Mouse (Mus musculus): ENCODE data around the gene Rhpn2.

GRCm38 (mm10) chr7:35349022-35349421 lies 15.1 kb downstream of the Rhpn2 start:
- no peak for TF ChIP-seq CTCF (IDR thresholded peaks at IDR 0.05)
- no peak for TF ChIP-seq POLR2A (IDR thresholded peaks at IDR 0.05; ENCODE audit: insufficient read depth, low read depth, low read length)

All from heart, adult 2 months (tissue).